Mouse (Mus musculus): ENCODE results near the gene Rgs12.

- TF ChIP-seq USF1 (IDR thresholded peaks at IDR 0.05; ENCODE audit: low read depth), result no peak
- no peak for TF ChIP-seq POLR2A (IDR thresholded peaks at IDR 0.05; ENCODE audit: insufficient read length, low read depth)
- TF ChIP-seq POLR2AphosphoS2 (IDR thresholded peaks at IDR 0.05; ENCODE audit: insufficient read length, low read depth), result no peak
- no peak for TF ChIP-seq TCF3 (IDR thresholded peaks at IDR 0.05; ENCODE audit: insufficient read length, low read depth)
- no peak for TF ChIP-seq CEBPB (IDR thresholded peaks at IDR 0.05; ENCODE audit: insufficient read depth, poor library complexity, severe bottlenecking)
- no peak for TF ChIP-seq MYOG (IDR thresholded peaks at IDR 0.05; ENCODE audit: control insufficient read depth in 1 of 3, insufficient read depth in 1 of 3, insufficient read length in 2 of 3, low read depth in 2 of 3)
- no peak for TF ChIP-seq TCF12 (IDR thresholded peaks at IDR 0.05; ENCODE audit: insufficient read depth, poor library complexity, severe bottlenecking)
- TF ChIP-seq E2F4 (IDR thresholded peaks at IDR 0.05; ENCODE audit: insufficient read depth), result no peak
- no peak for TF ChIP-seq MYOD1 (IDR thresholded peaks at IDR 0.05; ENCODE audit: control insufficient read depth in 1 of 3, insufficient read length in 2 of 3, low read depth in 2 of 3)
- no peak for TF ChIP-seq MAX (IDR thresholded peaks at IDR 0.05; ENCODE audit: low read depth)
- TF ChIP-seq REST (IDR thresholded peaks at IDR 0.05; ENCODE audit: insufficient read depth, insufficient read length), result no peak
- TF ChIP-seq SRF (IDR thresholded peaks at IDR 0.05; ENCODE audit: control insufficient read depth, insufficient read length, low read depth), result no peak
Observed at GRCm38 (mm10) chr5:34931091-34931490, 18.2 kb upstream of the Rgs12 start.

All from myocyte (in vitro differentiated cells).